Mouse (Mus musculus) left cerebral cortex, postnatal 4 days (tissue): ENCODE measurements around the gene Grin2b. TPM values are rescaled to one million over a fixed set of nuclear protein-coding genes. Genes with fewer than 3 reads are reported as not detected.

Experiments
- DNase-seq: peaks from one replicate; pipeline ENCODE4 v3.0.0-alpha.2; 2022
- intact Hi-C: fragments of 180-260 bp; cut with DNase I; formaldehyde crosslinking; loops from one replicate; pipeline ENCODE4 v1.15.1; 2025
- total RNA-seq, 2 experiments: library from RNA; stranded (reverse); gene quantifications; 2 replicates each; pipeline ENCODE4 v1.2.3; 2021

Grin2b gene
- total RNA-seq, 2 experiments from 2014 or later = 303 to 310 TPM

- DNase-seq = peak; percentile 21
- intact Hi-C loops = no loop called here
Observed at GRCm38 (mm10) chr6:135911131-135911530, 262.2 kb downstream of the Grin2b start.

- intact Hi-C loops = loop anchor here (2.0 to 10.0 kb wide), 2 partner anchors 265 to 447 kb away; partner anchors contain the start of gene Grin2b
- DNase-seq = peak; percentile 88
Observed at GRCm38 (mm10) chr6:135907540-135908320, 265.6 kb downstream of the Grin2b start.

GRCm38 (mm10) chr6:135907137-135907536, 266.2 kb downstream of the Grin2b start:
- intact Hi-C loops = loop anchor here (2.0 to 10.0 kb wide), 2 partner anchors 266 to 448 kb away; partner anchors contain the start of gene Grin2b
- DNase-seq = no peak

GRCm38 (mm10) chr6:135904391-135904790, 268.9 kb downstream of the Grin2b start:
- intact Hi-C loops = loop anchor here (10.0 kb wide), 1 partner anchor 450 kb away; no protein-coding TSS in a partner anchor
- DNase-seq = peak; percentile 63

GRCm38 (mm10) chr6:135900410-135900809, 272.9 kb downstream of the Grin2b start:
- intact Hi-C loops = loop anchor here (10.0 kb wide), 1 partner anchor 454 kb away; no protein-coding TSS in a partner anchor
- DNase-seq = no peak

GRCm38 (mm10) chr6:135899225-135899624, 274.1 kb downstream of the Grin2b start:
- intact Hi-C loops = no loop called here
- no peak for DNase-seq

- intact Hi-C loops = no loop called here
- no peak for DNase-seq
Observed at GRCm38 (mm10) chr6:135894793-135895228, 278.5 kb downstream of the Grin2b start.

- DNase-seq = no peak
- intact Hi-C loops = no loop called here
Observed at GRCm38 (mm10) chr6:135882611-135883010, 290.7 kb downstream of the Grin2b start.

GRCm38 (mm10) chr6:135876163-135876726, 297.1 kb downstream of the Grin2b start:
- DNase-seq = no peak
- intact Hi-C loops = no loop called here

- no peak for DNase-seq
- intact Hi-C loops = no loop called here
Observed at GRCm38 (mm10) chr6:135874626-135875025, 298.7 kb downstream of the Grin2b start.

- intact Hi-C loops = no loop called here
- DNase-seq = peak; percentile 4
Observed at GRCm38 (mm10) chr6:135865832-135866231, 307.5 kb downstream of the Grin2b start.

GRCm38 (mm10) chr6:135863965-135864364, 309.3 kb downstream of the Grin2b start:
- DNase-seq = no peak
- intact Hi-C loops = no loop called here

GRCm38 (mm10) chr6:135859502-135859901, 313.8 kb downstream of the Grin2b start:
- intact Hi-C loops = no loop called here
- DNase-seq = peak; percentile 45

GRCm38 (mm10) chr6:135854173-135854591, 319.1 kb downstream of the Grin2b start:
- intact Hi-C loops = no loop called here
- no peak for DNase-seq

- intact Hi-C loops = no loop called here
- DNase-seq = no peak
Observed at GRCm38 (mm10) chr6:135843755-135844154, 329.6 kb downstream of the Grin2b start.

- intact Hi-C loops = no loop called here
- DNase-seq = no peak
Observed at GRCm38 (mm10) chr6:135836353-135836752, 337.0 kb downstream of the Grin2b start.

- intact Hi-C loops = no loop called here
- DNase-seq = no peak
Observed at GRCm38 (mm10) chr6:135833542-135833941, 339.8 kb downstream of the Grin2b start.

GRCm38 (mm10) chr6:135832041-135832440, 341.3 kb downstream of the Grin2b start:
- no peak for DNase-seq
- intact Hi-C loops = no loop called here

GRCm38 (mm10) chr6:135831032-135831431, 342.3 kb downstream of the Grin2b start:
- intact Hi-C loops = no loop called here
- no peak for DNase-seq

- intact Hi-C loops = no loop called here
- DNase-seq = no peak
Observed at GRCm38 (mm10) chr6:135829458-135829857, 343.9 kb downstream of the Grin2b start.

GRCm38 (mm10) chr6:135828976-135829375, 344.3 kb downstream of the Grin2b start:
- DNase-seq = peak; percentile 10
- intact Hi-C loops = no loop called here

GRCm38 (mm10) chr6:135827942-135828341, 345.4 kb downstream of the Grin2b start:
- intact Hi-C loops = no loop called here
- DNase-seq = peak; percentile 53
